Mouse (Mus musculus): Measurements from ENCODE around the gene Prdx1. TPM values are rescaled to one million over a fixed set of nuclear protein-coding genes. Genes with fewer than 3 reads are reported as not detected.

The Prdx1 gene
- polyA plus RNA-seq (2012) = 7.0 and 8.1 TPM in 2 replicates

DNA sequence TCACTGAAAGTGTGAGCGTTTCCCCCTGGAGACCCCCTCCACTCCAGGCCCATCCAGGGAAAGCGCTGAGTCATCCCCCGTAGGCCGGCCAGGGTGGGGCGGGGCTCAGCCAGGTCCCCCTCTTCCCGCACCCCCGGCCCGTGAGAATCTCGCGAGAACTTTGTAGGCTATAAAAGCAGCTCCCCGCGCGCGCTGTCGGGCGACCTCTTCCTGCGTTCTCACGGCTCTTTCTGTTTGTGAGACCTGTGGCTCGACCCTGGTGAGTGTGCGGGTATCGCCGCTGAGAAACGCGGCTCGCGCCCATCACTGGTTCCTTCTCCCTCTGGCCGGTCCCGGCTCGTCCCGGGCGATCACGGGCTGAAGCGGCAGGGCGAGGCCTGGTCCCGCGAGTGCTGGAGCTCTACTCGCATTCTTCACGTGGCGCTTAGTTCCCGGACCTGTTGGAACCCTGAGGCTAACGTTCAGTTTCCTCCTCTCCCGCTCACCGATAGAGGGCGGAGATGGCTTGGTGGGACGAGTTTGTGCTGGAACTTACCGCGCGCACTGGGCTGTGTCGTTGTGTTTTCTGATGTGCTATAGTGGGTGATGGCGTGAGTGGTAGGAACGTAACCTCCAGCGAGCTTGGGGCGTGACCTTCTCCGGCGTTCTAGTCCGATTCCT is at the start of gene Prdx1:
TSS of gene Prdx1 (plus strand) at position 143 of the 660 bp plus-strand sequence.
- TF ChIP-seq GATA1 (IDR thresholded peaks at IDR 0.05; ENCODE audit: low read length) = no peak

DNA sequence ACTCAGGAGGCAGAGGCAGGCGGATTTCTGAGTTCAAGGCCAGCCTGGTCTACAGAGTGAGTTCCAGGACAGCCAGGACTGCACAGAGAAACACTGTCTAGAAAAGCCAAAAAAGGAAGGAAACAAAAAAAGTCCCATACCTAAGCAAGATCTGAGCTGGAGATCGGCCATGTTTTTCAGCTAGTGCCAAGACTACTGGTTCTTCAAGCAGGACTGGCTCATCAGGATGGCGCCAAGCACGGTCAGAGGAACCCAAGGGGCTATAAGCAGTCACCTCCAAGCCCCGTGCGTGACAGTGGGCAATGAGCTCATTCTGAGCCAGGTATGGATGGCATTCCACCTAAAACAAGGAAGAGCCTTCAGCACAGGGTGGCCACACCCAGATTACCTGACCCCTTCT is 46.5 kb upstream of the Prdx1 start:
- no peak for TF ChIP-seq GATA1 (IDR thresholded peaks at IDR 0.05; ENCODE audit: low read length)

DNA sequence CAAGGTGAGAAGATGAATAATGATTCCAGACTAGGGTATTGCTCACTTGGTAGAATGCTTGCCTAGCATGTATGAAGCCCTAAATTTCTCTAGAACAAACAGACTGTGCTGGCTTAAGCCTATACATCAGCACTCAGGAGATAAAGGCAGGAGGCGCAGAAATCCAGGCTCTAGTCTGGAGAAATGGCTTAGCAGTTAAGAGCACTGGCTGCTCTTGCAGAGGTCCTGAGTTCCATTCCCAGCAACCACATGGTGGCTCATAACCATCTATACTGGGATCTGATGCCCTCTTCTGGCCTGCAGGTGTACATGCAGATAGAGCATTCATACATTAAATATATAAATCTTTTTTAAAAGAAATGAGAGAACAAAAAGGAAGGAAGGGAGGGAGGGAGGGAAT is 43.3 kb upstream of the Prdx1 start:
- TF ChIP-seq GATA1 (IDR thresholded peaks at IDR 0.05; ENCODE audit: low read length) = no peak

DNA sequence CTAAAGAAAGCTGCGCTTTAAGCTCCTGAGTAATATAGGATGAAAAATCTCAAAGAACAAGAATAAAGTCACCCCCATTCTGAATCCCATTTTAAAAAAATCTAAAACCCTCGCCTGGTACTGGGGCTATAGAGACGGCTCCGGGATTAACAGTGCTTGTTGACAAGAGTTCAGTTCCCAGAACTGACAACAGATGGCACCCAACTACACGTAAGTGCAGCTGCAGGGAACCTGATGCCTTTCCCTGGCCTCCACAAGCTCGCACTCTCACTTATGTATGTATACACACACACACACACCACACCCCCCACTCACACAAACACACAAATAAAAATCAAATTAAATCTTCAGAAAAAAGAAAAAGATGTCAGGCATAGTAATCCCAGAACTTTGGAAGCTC is 41.0 kb upstream of the Prdx1 start:
- TF ChIP-seq GATA1 (IDR thresholded peaks at IDR 0.05; ENCODE audit: low read length) = no peak

DNA sequence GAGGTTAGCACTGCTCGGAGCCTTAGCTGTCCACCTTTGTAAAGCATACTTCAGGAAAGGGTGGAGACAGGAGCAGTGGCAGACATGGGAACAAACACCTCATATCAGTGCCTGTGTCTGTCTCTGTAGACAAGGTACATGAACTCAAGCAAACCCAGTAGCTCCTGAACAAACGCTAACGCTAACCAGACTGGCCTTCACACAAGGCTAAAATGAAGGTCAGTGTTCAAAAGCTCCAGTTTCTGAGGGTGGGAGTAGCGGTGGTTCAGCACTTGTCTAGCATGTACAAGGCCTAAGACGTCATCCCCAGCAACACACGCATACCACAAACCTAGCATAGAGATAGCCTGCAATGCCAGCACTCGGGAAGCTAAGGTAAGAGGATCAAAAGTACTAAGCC is 39.7 kb upstream of the Prdx1 start:
- TF ChIP-seq GATA1 (IDR thresholded peaks at IDR 0.05; ENCODE audit: low read length) = no peak

DNA sequence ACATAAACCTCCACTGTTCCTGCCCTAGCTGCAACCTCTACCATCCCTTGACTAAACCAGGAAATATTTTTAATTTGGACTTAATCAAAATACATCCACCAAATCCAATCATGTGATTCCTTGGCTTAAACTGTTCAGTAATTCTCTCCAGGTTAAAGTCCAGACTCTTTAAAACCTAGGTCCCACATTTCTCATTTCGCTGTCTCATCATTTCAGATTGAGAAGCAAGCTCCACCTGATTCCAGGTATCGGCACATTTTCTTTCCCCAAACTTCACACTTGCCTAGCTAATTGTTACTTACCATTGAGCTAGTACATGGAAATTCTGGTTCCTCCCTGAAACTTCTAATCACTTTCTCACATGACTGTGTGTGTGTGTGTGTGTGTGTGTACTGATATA is 35.9 kb upstream of the Prdx1 start:
- no peak for TF ChIP-seq GATA1 (IDR thresholded peaks at IDR 0.05; ENCODE audit: low read length)

DNA sequence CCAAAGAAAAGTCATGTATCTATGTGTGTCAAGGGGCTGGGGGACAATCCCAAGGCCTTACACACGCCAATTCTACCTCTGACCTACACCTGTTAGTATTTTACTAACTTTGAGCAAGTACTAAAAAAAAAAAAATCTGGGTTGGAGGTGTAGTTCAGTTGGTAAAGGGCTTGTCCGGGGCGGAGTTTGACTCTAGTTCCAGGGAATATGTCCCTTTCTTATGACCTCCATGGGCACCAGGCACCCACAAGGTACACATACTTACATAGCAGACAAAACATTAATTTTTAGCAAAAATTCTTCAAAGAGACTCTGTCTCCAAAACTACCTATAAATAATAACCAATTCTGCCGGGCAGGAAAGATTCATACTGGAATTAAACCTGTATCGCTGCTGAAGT is 35.0 kb upstream of the Prdx1 start:
- no peak for TF ChIP-seq GATA1 (IDR thresholded peaks at IDR 0.05; ENCODE audit: low read length)

DNA sequence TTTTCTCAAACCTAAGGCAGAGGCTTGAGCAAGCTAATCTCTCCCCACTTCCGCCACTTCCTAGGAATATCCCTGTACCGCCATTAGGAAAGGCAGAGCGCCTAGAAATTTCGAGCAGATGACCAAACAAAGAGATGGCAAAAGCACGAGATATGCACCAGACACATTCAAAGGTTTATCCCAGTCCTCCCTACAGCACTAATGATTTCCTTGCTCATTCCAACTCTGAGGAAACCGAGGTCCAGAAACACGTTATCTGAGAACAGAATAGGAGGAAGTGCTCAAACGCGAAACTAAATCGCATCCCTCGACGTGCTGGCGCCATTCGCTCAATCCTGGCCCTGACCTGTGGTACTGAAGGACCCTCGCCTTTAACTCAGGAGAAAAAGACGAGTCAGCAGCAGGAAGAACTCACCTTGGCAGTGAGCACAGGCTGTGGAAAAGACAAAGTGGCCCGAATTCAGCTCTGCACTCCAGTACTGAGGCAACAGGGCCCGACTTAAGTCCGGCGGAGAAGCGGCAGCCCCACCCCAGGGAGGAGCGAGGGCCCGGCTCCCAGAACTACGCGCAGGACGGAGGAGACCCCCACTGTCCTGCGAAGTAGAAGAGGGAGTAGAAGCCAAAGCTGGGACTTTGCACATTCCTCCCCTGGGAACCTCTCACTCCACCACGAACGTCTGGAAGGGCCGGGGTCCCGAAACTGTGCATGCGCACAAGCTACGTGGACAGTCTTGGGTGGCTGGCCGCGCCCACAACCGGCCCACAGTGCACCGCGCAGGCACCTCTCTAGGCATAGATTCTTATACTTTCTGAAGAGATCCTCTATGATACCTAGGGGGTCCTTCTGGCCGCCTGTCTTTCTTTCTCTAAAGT is 34.2 kb upstream of the Prdx1 start, which contains the start of gene Akr1a1:
TSS of gene Akr1a1 (minus strand) at position 757 of the 873 bp plus-strand sequence.
- no peak for TF ChIP-seq GATA1 (IDR thresholded peaks at IDR 0.05; ENCODE audit: low read length)

DNA sequence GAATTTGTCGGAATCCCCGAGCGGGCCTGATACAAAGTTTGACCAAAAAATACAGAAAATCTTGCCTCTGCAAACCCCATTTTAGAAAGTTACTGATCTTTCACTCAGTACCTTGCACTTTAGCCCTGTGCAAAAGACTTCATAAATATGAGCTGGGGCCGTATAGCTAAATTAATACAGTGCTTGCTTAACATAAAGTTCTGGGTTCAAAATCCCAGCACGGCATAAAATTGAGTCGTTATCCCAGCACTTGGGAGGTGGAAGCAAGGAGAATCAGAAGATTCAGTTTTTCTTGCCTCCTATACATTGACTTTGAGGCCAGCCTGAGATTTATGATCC is 33.6 kb upstream of the Prdx1 start:
- TF ChIP-seq GATA1 (IDR thresholded peaks at IDR 0.05; ENCODE audit: low read length) = no peak

DNA sequence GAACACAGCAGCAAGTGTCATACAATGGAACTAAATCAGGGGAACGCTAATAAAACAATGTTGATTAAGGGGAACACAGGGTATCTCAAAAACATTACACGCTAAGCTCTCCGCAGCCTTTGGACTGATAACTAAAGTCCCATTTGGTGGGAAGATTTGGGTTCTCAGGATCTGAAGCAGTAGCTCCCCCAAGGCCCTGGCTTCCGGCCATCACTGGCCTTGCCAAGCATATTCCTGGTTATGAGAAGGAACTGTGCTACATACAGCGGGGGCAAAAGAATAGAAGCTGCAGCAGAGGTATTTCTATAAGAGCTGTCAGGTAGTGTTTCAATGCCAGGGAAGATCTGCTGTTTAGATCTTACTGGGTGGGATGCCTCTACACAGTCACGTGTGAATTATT is 32.1 kb upstream of the Prdx1 start:
- no peak for TF ChIP-seq GATA1 (IDR thresholded peaks at IDR 0.05; ENCODE audit: low read length)

DNA sequence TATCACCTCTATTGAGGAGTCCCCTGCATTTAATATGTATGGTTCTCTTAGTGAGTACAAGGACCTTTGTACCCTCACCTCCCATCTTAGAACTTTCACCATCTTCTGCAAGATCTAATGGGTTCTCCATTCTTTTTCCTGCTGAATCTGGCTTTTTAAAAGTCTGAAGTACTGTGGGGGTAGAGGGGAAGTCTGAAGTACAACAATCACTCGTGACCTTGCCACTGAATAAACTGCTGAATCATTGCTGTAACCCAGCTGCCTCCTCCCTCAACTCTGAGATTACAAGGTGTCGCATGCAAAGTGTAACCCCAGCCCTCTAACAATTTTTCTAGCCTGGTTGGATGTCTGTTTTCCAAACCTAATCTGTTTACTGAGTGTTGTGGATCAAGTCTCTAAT is 30.2 kb upstream of the Prdx1 start:
- TF ChIP-seq GATA1 (IDR thresholded peaks at IDR 0.05; ENCODE audit: low read length) = no peak

DNA sequence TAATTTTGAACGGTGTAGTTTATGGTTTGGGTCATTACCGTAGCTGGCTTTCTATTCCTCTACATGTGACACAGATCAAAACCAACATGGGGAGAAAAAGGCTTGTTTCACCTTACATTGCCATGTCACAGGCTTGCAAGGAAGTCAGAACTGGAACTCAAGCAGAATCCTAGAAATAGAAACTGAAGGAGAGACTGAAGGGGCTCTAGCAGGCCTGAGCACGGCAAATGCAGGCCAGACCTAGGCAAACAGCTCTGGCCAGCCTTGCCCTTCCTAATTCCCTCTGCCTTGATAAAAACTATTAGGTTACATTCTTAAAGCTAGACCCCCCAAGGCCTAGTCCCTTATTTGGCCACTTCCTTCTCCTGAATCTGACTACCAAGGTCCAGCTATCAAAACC is 29.7 kb upstream of the Prdx1 start:
- no peak for TF ChIP-seq GATA1 (IDR thresholded peaks at IDR 0.05; ENCODE audit: low read length)

DNA sequence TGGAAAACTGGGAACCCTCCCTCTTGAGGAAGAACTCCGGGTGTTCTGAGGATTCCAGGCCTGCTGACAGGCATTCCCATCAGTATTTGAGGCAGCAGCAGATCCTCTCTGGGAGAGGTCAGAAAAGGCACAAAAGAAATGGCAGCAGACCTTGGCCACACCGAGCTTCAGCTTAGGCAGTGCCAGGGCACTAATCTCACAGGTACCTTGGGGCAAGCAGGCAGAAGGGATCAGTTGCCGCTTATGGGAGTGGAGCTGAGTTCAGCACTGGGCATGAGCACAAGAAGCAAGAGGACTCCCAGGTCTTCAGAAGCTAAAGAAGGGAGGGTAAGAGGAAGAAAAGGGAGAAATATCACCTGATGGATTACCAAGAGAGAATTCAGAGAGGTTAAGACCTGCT is 27.4 kb upstream of the Prdx1 start:
- TF ChIP-seq GATA1 (IDR thresholded peaks at IDR 0.05; ENCODE audit: low read length) = no peak

DNA sequence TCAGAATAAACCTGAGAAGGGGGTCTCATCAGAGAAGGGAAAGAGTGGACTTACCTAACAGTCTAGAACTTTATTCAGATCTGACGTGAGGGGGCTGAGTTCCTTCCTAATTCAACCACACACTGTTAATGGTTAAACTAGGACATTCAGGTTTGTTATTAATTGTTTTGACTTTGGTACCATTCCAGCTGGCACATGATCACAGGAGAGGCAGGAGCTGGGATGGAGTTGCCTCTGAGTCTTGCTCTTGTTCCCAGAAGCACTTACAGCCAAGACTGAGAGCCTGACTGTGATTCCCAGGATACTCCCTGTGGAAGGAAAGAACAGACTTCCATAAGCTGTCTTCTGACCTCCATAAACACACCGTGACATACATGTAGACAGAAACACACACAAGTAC is 25.9 kb upstream of the Prdx1 start:
- TF ChIP-seq GATA1 (IDR thresholded peaks at IDR 0.05; ENCODE audit: low read length) = no peak

DNA sequence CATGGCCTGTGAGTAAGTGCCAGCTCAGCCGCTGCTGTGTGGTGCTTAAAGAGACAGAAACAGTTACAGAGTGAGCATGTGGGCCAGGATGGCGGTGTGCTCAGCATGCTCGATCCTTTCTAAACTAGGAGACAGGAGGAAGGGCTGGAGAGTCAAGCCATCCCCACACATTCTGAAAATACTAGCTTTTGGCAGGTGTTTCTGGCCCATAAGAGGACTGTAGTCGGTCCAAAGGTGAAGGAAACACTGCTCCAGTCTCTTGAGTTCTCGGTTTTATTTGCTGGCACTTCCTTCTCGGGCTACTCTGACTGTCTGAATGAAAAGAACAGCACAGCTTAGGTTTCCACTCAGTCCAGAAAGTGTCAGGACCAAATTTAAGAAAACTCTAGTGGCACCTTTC is 24.5 kb upstream of the Prdx1 start:
- no peak for TF ChIP-seq GATA1 (IDR thresholded peaks at IDR 0.05; ENCODE audit: low read length)

DNA sequence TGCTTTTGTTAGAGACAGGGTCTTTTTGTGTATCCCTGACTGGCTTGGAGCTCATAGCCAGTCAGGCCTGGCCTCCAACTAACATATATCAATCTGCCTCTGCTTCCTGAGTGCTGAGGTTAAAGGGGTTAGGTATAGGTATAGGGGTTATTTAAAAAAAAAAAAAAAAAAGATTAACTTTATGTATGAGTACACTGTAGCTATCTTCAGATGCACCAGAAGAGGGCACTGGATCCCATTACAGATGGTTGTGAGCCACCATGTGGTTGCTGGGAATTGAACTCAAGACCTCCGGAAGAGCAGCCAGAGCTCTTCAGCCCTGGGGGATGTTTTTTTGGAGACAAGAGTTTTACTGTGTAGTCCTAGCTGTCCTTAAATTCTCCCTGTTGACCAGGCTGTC is 23.3 kb upstream of the Prdx1 start:
- no peak for TF ChIP-seq GATA1 (IDR thresholded peaks at IDR 0.05; ENCODE audit: low read length)

DNA sequence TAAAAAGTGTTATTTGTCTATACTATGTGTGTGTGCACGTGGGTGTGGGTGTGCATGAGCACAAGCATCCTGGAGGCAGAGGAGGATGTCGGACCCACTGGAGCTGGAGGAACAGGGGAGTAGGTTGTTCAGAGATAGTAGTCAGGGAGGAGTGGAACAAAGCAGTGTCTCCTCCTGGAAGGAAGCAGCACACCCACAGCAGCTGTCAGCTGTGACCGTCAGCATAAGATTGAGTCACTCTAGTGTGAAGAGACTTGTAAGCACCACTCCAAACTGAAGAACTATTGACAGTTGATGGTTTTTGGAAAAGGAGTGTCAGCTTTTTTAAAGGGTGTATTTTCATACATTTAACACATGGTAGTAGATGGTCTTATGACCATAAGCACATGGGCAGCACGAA is 18.7 kb upstream of the Prdx1 start:
- TF ChIP-seq GATA1 (IDR thresholded peaks at IDR 0.05; ENCODE audit: low read length) = no peak

Measured in G1E-ER4 (cell line).